Mouse (Mus musculus) MEL (cell line): Measurements from ENCODE around the gene Nabp2. TPM values are rescaled to one million over a fixed set of nuclear protein-coding genes. Genes with fewer than 3 reads are reported as not detected.

Experiments
- DNase-seq: peaks from one replicate; pipeline ENCODE4 v3.0.0; 2011; ENCODE audit warnings: low read depth, low spot score
- H3K27ac ChIP-seq: 2 replicates; pipeline ENCODE4 v1.5.1; 2012; ENCODE audit warnings: low read depth, mild to moderate bottlenecking, control low read depth, low read length, moderate library complexity; ENCODE audit not compliant: control insufficient read depth
- H3K27me3 ChIP-seq, 2 experiments: fragments of 150-350 bp in 1 of 2; sonication (generic) in 1 of 2; 2 replicates each; pipeline ENCODE4 v1.6.1; 2012; ENCODE audit warnings: low read length in 2 of 2, mild to moderate bottlenecking in 2 of 2, improper control_type of control experiment in 1 of 2, moderate library complexity in 1 of 2; ENCODE audit not compliant: insufficient read depth in 2 of 2, control insufficient read depth in 1 of 2
- H3K36me3 ChIP-seq, 2 experiments: 2 replicates each; pipeline ENCODE4 v1.6.1; 2012 to 2014; ENCODE audit warnings: low read length in 2 of 2, improper control_type of control experiment in 1 of 2, inconsistent platforms in 1 of 2, mild to moderate bottlenecking in 1 of 2; ENCODE audit not compliant: insufficient read depth in 2 of 2, control insufficient read depth in 1 of 2
- H3K4me1 ChIP-seq, 2 experiments: fragments of 150-350 bp in 1 of 2; sonication (generic) in 1 of 2; 2 replicates each; pipeline ENCODE4 v1.6.1; 2012; ENCODE audit warnings: low read length in 2 of 2, improper control_type of control experiment in 1 of 2, mild to moderate bottlenecking in 1 of 2; ENCODE audit not compliant: insufficient read depth in 2 of 2, control insufficient read depth in 1 of 2
- H3K4me3 ChIP-seq, 2 experiments: fragments of 150-350 bp in 1 of 2; sonication (generic) in 1 of 2; 2 replicates each; pipeline ENCODE4 v1.5.1; 2012; ENCODE audit warnings: low read depth in 2 of 2, low read length in 2 of 2, mild to moderate bottlenecking in 2 of 2, moderate library complexity in 2 of 2, control low read depth in 1 of 2, improper control_type of control experiment in 1 of 2; ENCODE audit not compliant: control insufficient read depth in 1 of 2, insufficient read depth in 1 of 2
- H3K79me2 ChIP-seq: 2 replicates; pipeline ENCODE4 v1.6.1; 2012; ENCODE audit warnings: mild to moderate bottlenecking, low read length, moderate library complexity; ENCODE audit not compliant: control insufficient read depth, poor library complexity, insufficient read depth
- H3K9ac ChIP-seq: 2 replicates; pipeline ENCODE4 v1.6.1; 2012; ENCODE audit warnings: low read depth, mild to moderate bottlenecking, control low read depth, low read length, moderate library complexity; ENCODE audit not compliant: control insufficient read depth, poor library complexity, severe bottlenecking
- H3K9me3 ChIP-seq: fragments of 150-350 bp; sonication (generic); replicated peaks from 2 replicates; pipeline ENCODE4 v1.6.1; 2012; ENCODE audit warnings: mild to moderate bottlenecking, low read length, improper control_type of control experiment, moderate library complexity; ENCODE audit not compliant: insufficient read depth
- BHLHE40 ChIP-seq: IDR thresholded peaks from 2 replicates; pipeline ENCODE4 v1.6.1; 2012; ENCODE audit warnings: low read depth, mild to moderate bottlenecking, inconsistent platforms, low read length, improper control_type of control experiment, borderline replicate concordance
- CHD1 ChIP-seq: IDR thresholded peaks from 2 replicates; pipeline ENCODE4 v1.6.1; 2012; ENCODE audit warnings: low read depth, mild to moderate bottlenecking, inconsistent platforms, low read length, improper control_type of control experiment
- CHD2 ChIP-seq: IDR thresholded peaks from 2 replicates; pipeline ENCODE4 v1.6.1; 2011; ENCODE audit warnings: low read length, improper control_type of control experiment
- CTCF ChIP-seq, 3 experiments: IDR thresholded peaks in 2 of 3; conservative IDR thresholded peaks in 1 of 3; 2 replicates each; pipeline ENCODE4 v1.5.1; 2011 to 2012; ENCODE audit warnings: low read length in 3 of 3, low read depth in 2 of 3, mild to moderate bottlenecking in 2 of 3, improper control_type of control experiment in 1 of 3, inconsistent platforms in 1 of 3, mixed read lengths in 1 of 3, moderate library complexity in 1 of 3; ENCODE audit not compliant: control insufficient read depth in 1 of 3, insufficient read depth in 1 of 3, poor library complexity in 1 of 3, severe bottlenecking in 1 of 3
- E2F4 ChIP-seq: IDR thresholded peaks from 2 replicates; pipeline ENCODE4 v1.6.1; 2011; ENCODE audit warnings: low read depth, low read length, improper control_type of control experiment, borderline replicate concordance
- ELF1 ChIP-seq: IDR thresholded peaks from 2 replicates; pipeline ENCODE4 v1.6.1; 2014; ENCODE audit warnings: low read depth, mild to moderate bottlenecking, inconsistent platforms, low read length, improper control_type of control experiment, moderate library complexity
- EP300 ChIP-seq, 2 experiments: IDR thresholded peaks; 2 replicates each; pipeline ENCODE4 v1.6.1; 2011; ENCODE audit warnings: improper control_type of control experiment in 2 of 2, low read length in 2 of 2, low read depth in 1 of 2, mild to moderate bottlenecking in 1 of 2
- ETS1 ChIP-seq: IDR thresholded peaks from 2 replicates; pipeline ENCODE4 v1.6.1; 2012; ENCODE audit warnings: low read depth, mild to moderate bottlenecking, inconsistent platforms, low read length, improper control_type of control experiment, moderate library complexity
- GABPA ChIP-seq: IDR thresholded peaks from 2 replicates; pipeline ENCODE4 v1.6.1; 2012; ENCODE audit warnings: low read depth, mild to moderate bottlenecking, inconsistent platforms, low read length, improper control_type of control experiment, moderate library complexity
- GATA1 ChIP-seq: IDR thresholded peaks from 2 replicates; pipeline ENCODE4 v1.6.1; 2011; ENCODE audit warnings: low read depth, low read length, improper control_type of control experiment
- HCFC1 ChIP-seq: IDR thresholded peaks from 2 replicates; pipeline ENCODE4 v1.6.1; 2012; ENCODE audit warnings: low read depth, mild to moderate bottlenecking, inconsistent platforms, low read length, improper control_type of control experiment, moderate library complexity
- JUND ChIP-seq: IDR thresholded peaks from 2 replicates; pipeline ENCODE4 v1.6.1; 2011; ENCODE audit warnings: low read depth, mild to moderate bottlenecking, improper control_type of control experiment, low read length
- KAT2A ChIP-seq: conservative IDR thresholded peaks from 2 replicates; pipeline ENCODE4 v1.6.1; 2012; ENCODE audit warnings: low read depth, low read length, improper control_type of control experiment, inconsistent platforms
- MAZ ChIP-seq: IDR thresholded peaks from 2 replicates; pipeline ENCODE4 v1.6.1; 2012; ENCODE audit warnings: low read depth, mild to moderate bottlenecking, inconsistent platforms, low read length, improper control_type of control experiment
- MEF2A ChIP-seq: IDR thresholded peaks from 2 replicates; pipeline ENCODE4 v1.6.1; 2014; ENCODE audit warnings: low read depth, mild to moderate bottlenecking, inconsistent platforms, low read length, improper control_type of control experiment; ENCODE audit not compliant: poor library complexity, insufficient replicate concordance, severe bottlenecking; ENCODE audit errors: extremely low read depth
- MXI1 ChIP-seq: IDR thresholded peaks from 2 replicates; pipeline ENCODE4 v1.6.1; 2011; ENCODE audit warnings: mild to moderate bottlenecking, low read depth, low read length, improper control_type of control experiment
- MYB ChIP-seq: IDR thresholded peaks from 2 replicates; pipeline ENCODE4 v1.6.1; 2011; ENCODE audit warnings: mild to moderate bottlenecking, low read depth, low read length, improper control_type of control experiment
- MYC ChIP-seq: IDR thresholded peaks from 2 replicates; pipeline ENCODE4 v1.6.1; 2011; ENCODE audit warnings: low read depth, mild to moderate bottlenecking, low read length, improper control_type of control experiment, moderate library complexity
- NELFE ChIP-seq: IDR thresholded peaks from 2 replicates; pipeline ENCODE4 v1.6.1; 2011; ENCODE audit warnings: low read depth, low read length, improper control_type of control experiment
- NRF1 ChIP-seq: IDR thresholded peaks from 2 replicates; pipeline ENCODE4 v1.6.1; 2014; ENCODE audit warnings: low read depth, mild to moderate bottlenecking, inconsistent platforms, low read length, improper control_type of control experiment, moderate library complexity; ENCODE audit not compliant: poor library complexity, insufficient read depth, severe bottlenecking
- POLR2A ChIP-seq, 2 experiments: IDR thresholded peaks; 2 replicates each; pipeline ENCODE4 v1.6.1; 2011 to 2012; ENCODE audit warnings: low read length in 2 of 2, mild to moderate bottlenecking in 2 of 2, control low read depth in 1 of 2, improper control_type of control experiment in 1 of 2, low read depth in 1 of 2, moderate library complexity in 1 of 2; ENCODE audit not compliant: control insufficient read depth in 1 of 2, insufficient read depth in 1 of 2, poor library complexity in 1 of 2
- POLR2AphosphoS2 ChIP-seq: IDR thresholded peaks from 2 replicates; pipeline ENCODE4 v1.6.1; 2011; ENCODE audit warnings: low read length, improper control_type of control experiment
- POLR2AphosphoS5 ChIP-seq: IDR thresholded peaks from 2 replicates; pipeline ENCODE4 v1.6.1; 2012; ENCODE audit warnings: low read depth, borderline replicate concordance, mild to moderate bottlenecking, inconsistent platforms, low read length, moderate library complexity, mixed read lengths
- RCOR1 ChIP-seq: IDR thresholded peaks from 2 replicates; pipeline ENCODE4 v1.6.1; 2012; ENCODE audit warnings: low read depth, mild to moderate bottlenecking, inconsistent platforms, low read length, improper control_type of control experiment
- SIN3A ChIP-seq: IDR thresholded peaks from 2 replicates; pipeline ENCODE4 v1.6.1; 2012; ENCODE audit warnings: low read length, improper control_type of control experiment, inconsistent platforms
- SMC3 ChIP-seq: IDR thresholded peaks from 2 replicates; pipeline ENCODE4 v1.6.1; 2011; ENCODE audit warnings: low read depth, low read length, improper control_type of control experiment
- TAL1 ChIP-seq: IDR thresholded peaks from 2 replicates; pipeline ENCODE4 v1.6.1; 2012; ENCODE audit warnings: mild to moderate bottlenecking, inconsistent platforms, low read length, moderate library complexity, mixed read lengths
- TBP ChIP-seq: IDR thresholded peaks from 2 replicates; pipeline ENCODE4 v1.8.0; 2011; ENCODE audit warnings: low read depth, low read length, improper control_type of control experiment
- TCF12 ChIP-seq: IDR thresholded peaks from 2 replicates; pipeline ENCODE4 v1.6.1; 2014; ENCODE audit warnings: low read depth, mild to moderate bottlenecking, inconsistent platforms, low read length, improper control_type of control experiment, moderate library complexity
- USF1 ChIP-seq: IDR thresholded peaks from 2 replicates; pipeline ENCODE4 v1.6.1; 2014; ENCODE audit warnings: low read depth, mild to moderate bottlenecking, inconsistent platforms, low read length, improper control_type of control experiment, moderate library complexity
- USF2 ChIP-seq, 2 experiments: IDR thresholded peaks; 2 replicates each; pipeline ENCODE4 v1.6.1; 2011 to 2012; ENCODE audit warnings: improper control_type of control experiment in 2 of 2, low read length in 2 of 2, borderline replicate concordance in 1 of 2, inconsistent platforms in 1 of 2, low read depth in 1 of 2, mild to moderate bottlenecking in 1 of 2; ENCODE audit not compliant: insufficient read depth in 1 of 2
- ZC3H11A ChIP-seq: IDR thresholded peaks from 2 replicates; pipeline ENCODE4 v1.6.1; 2012; ENCODE audit warnings: low read depth, mild to moderate bottlenecking, inconsistent platforms, low read length, improper control_type of control experiment
- ZKSCAN1 ChIP-seq: IDR thresholded peaks from 2 replicates; pipeline ENCODE4 v1.6.1; 2012; ENCODE audit warnings: low read depth, mild to moderate bottlenecking, inconsistent platforms, low read length, improper control_type of control experiment, moderate library complexity
- ZMIZ1 ChIP-seq: IDR thresholded peaks from 2 replicates; pipeline ENCODE4 v1.6.1; 2012; ENCODE audit warnings: low read depth, mild to moderate bottlenecking, inconsistent platforms, low read length, improper control_type of control experiment, moderate library complexity
- ZNF384 ChIP-seq: IDR thresholded peaks from 2 replicates; pipeline ENCODE4 v1.6.1; 2012; ENCODE audit warnings: low read depth, mild to moderate bottlenecking, inconsistent platforms, low read length, improper control_type of control experiment
- polyA plus RNA-seq, 2 experiments: library from polyadenylated mRNA; stranded (reverse) in 1 of 2; unstranded in 1 of 2; fragments of >175 nt in 1 of 2; fragments of >200 nt in 1 of 2; gene quantifications; 2 replicates each; pipeline versions ENCODE4 v1.2.1 to v1.2.4; 2012; ENCODE audit warnings: low replicate concordance in 2 of 2, low read depth in 1 of 2; ENCODE audit not compliant: insufficient read length in 2 of 2, insufficient read depth in 1 of 2, missing spikeins in 1 of 2
- total RNA-seq: library from RNA; depleted of rRNA; stranded (reverse); fragments of 300-350 nt; gene quantifications from 2 replicates; pipeline ENCODE4 v1.2.3, GENCODE M21; 2012

Nabp2 gene
- total and polyA plus RNA-seq, 3 experiments: 33.7 to 249 (median 166) TPM

GRCm38 (mm10) chr10:128368402-128369217 lies 42.7 kb downstream of the Nabp2 start, which contains the start of gene Coq10a:
Gene Coq10a, minus strand, starts transcription at chr10:128368997.
- DNase-seq: peak; percentile 92
- no peaks in the 10 kb centered on the region for H3K9me3 ChIP-seq
- peak within 1 kb of the TSS; percentile 87 for H3K9ac ChIP-seq
- peaks cover 1 to 13% of the 10 kb centered on the region in 2 experiments for H3K36me3 ChIP-seq
- peak within 1 kb of the TSS; percentile 83 for H3K27ac ChIP-seq
- H3K79me2 ChIP-seq: peaks cover 2% of the 10 kb centered on the region; the same call in 1 of the 2 replicates
- H3K4me1 ChIP-seq: peaks cover 11 to 18% of the 10 kb centered on the region in 2 experiments
- no peaks in the 10 kb centered on the region for H3K27me3 ChIP-seq
- peak within 1 kb of the TSS; percentile 63 to 94 for H3K4me3 ChIP-seq
- 0 out of 2 replicates have a peak, but pooled peaks have one; percentile 44 for TF ChIP-seq ELF1
- TF ChIP-seq SIN3A: peak; percentile 81; the same call in 1 of the 2 replicates
- peak; percentile 80; the same call in 1 of the 2 replicates for TF ChIP-seq USF1
- no peak for TF ChIP-seq USF2 (IDR thresholded peaks at IDR 0.05; ENCODE audit: borderline replicate concordance in 1 of 2, insufficient read depth in 1 of 2, low read depth in 1 of 2, low read length in 2 of 2)
- no peak for TF ChIP-seq RCOR1
- no peak for TF ChIP-seq CHD1
- no peak for TF ChIP-seq SMC3
- no peak for TF ChIP-seq GATA1
- no peak for TF ChIP-seq MEF2A
- TF ChIP-seq ETS1: no peak
- TF ChIP-seq HCFC1: peak; percentile 89
- TF ChIP-seq TCF12: no peak
- TF ChIP-seq CHD2: no peak
- no peak for TF ChIP-seq MYB
- no peak for TF ChIP-seq POLR2AphosphoS5
- no peak for TF ChIP-seq JUND
- no peak for TF ChIP-seq ZNF384
- TF ChIP-seq ZC3H11A: no peak
- TF ChIP-seq TAL1: no peak
- TF ChIP-seq MXI1: peak; percentile 68; the same call in 1 of the 2 replicates
- peak; percentile 89; the same call in 1 of the 2 replicates for TF ChIP-seq ZMIZ1
- no peak; the same call in 1 of the 2 replicates for TF ChIP-seq TBP
- peak; percentile 97 for TF ChIP-seq POLR2AphosphoS2
- no peak for TF ChIP-seq EP300 (IDR thresholded peaks at IDR 0.05; ENCODE audit: low read depth in 1 of 2, low read length in 2 of 2)
- peak; percentile 46; the same call in 1 of the 2 replicates for TF ChIP-seq KAT2A
- TF ChIP-seq CTCF (IDR thresholded peaks at IDR 0.05 in 2 of 3, conservative IDR thresholded peaks at IDR 0.05 in 1 of 3; ENCODE audit: control insufficient read depth in 1 of 3, insufficient read depth in 1 of 3, low read depth in 2 of 3, low read length in 3 of 3, poor library complexity in 1 of 3, severe bottlenecking in 1 of 3): no peak
- TF ChIP-seq GABPA: no peak
- no peak for TF ChIP-seq ZKSCAN1
- 0 out of 2 replicates have a peak, but pooled peaks have one; percentile 25 for TF ChIP-seq NRF1
- TF ChIP-seq MAZ: peak; percentile 72; the same call in 1 of the 2 replicates
- TF ChIP-seq MYC: 0 out of 2 replicates have a peak, but pooled peaks have one; percentile 23
- TF ChIP-seq POLR2A (IDR thresholded peaks at IDR 0.05; ENCODE audit: control insufficient read depth in 1 of 2, insufficient read depth in 1 of 2, low read depth in 1 of 2, low read length in 2 of 2, poor library complexity in 1 of 2): peak; percentile 82 to 87; a peak in 3 of 4 replicates
- no peak for TF ChIP-seq BHLHE40
- TF ChIP-seq E2F4: no peak
- TF ChIP-seq NELFE: peak; percentile 91
